Comparison of ENCODE assay signal across 17 mouse cellular contexts in genomic region chr6:4684706-4685340, GRCm38 (mm10).
DNase-seq lines count a peak whose midpoint lies in the region; TF ChIP-seq lines count a peak whose summit lies in the region.
"Had no signal": no experiment of that assay in that cellular context is flagged by ENCODE, and none has a peak within 500 bp of the region (broad histone marks: within the 10 kb centered on the region; RNA-seq: fewer than 3 reads in every experiment).

No protein-coding gene starts in this region.

- H3K4me3 ChIP-seq in lung, adult 2 months (replicated peaks; ENCODE audit: extremely low read depth, low read depth, low read length), result no peak overlapping the region
- H3K4me3 ChIP-seq: erythroblast, embryonic 14.5 days; heart, adult 2 months; hindbrain, embryonic 12.5 days; stomach, embryonic 15.5 days had no signal

- no peak for TF ChIP-seq CTCF in lung, adult 2 months (IDR thresholded peaks at IDR 0.05; ENCODE audit: insufficient read depth, low read length)

- DNase-seq in kidney, postnatal 4 days, result peak; percentile 6 to 13
- no peak for DNase-seq in kidney, postnatal 36 days
- DNase-seq in R1 (ENCODE audit: low read depth, low spot score), result peak; percentile 72
- peak; percentile 14 for DNase-seq in brain, adult 2 months (ENCODE audit: low read depth, low spot score)
- no peak for DNase-seq in right cerebral cortex, postnatal 10 days (ENCODE audit: low spot score in 2 of 2)
- DNase-seq in Muller cell, postnatal 12 days (ENCODE audit: inconsistent ontology term), result no peak
- DNase-seq in lung, adult 2 months, result no peak
- DNase-seq: cerebellum, postnatal 36 days; forebrain, postnatal 0 days; kidney, adult 8-10 months; layer of hippocampus, postnatal 36 days; liver, postnatal 0 days; thymus, adult 2 months had no signal

- no peaks in the 10 kb centered on the region for H3K4me1 ChIP-seq in lung, adult 2 months (ENCODE audit: control insufficient read depth, insufficient read depth, low read length)
- H3K4me1 ChIP-seq: stomach, embryonic 15.5 days had no signal

- no peak for TF ChIP-seq POLR2A in lung, adult 2 months (IDR thresholded peaks at IDR 0.05; ENCODE audit: borderline replicate concordance, extremely low read depth, low read depth, low read length)

- 73% methylated on average over 10 of the region's 10 CpGs for WGBS in lung, adult 2 months

Comparison
In these comparisons a context has a peak if more than half of its experiments do, and no peak if none do; other contexts are left out.
1. DNase-seq: peak in kidney, postnatal 4 days (2 of 2), R1 (single experiment) and brain, adult 2 months (single experiment); none in kidney, postnatal 36 days (0 of 2), right cerebral cortex, postnatal 10 days (0 of 2), Muller cell, postnatal 12 days (single experiment) and lung, adult 2 months (single experiment).